Mouse (Mus musculus): Measurements from ENCODE around the gene Rfx1.

Gene Rfx1

GRCm38 (mm10) chr8:84063861-84064610 lies 2.6 kb upstream of the Rfx1 start:
- no peak for DNase-seq (ENCODE audit: low read depth)

GRCm38 (mm10) chr8:84065037-84065436 lies 1.6 kb upstream of the Rfx1 start, which contains the start of gene Gm10643:
Gene Gm10643, minus strand, starts transcription at chr8:84065137.
- DNase-seq (ENCODE audit: low read depth), result no peak

GRCm38 (mm10) chr8:84065457-84066072 lies 1.1 kb upstream of the Rfx1 start:
- DNase-seq (ENCODE audit: low read depth), result no peak

GRCm38 (mm10) chr8:84067047-84067573 lies 476 bp downstream of the Rfx1 start:
- DNase-seq (ENCODE audit: low read depth), result peak; percentile 56

GRCm38 (mm10) chr8:84067911-84068310 lies 1.3 kb downstream of the Rfx1 start:
- no peak for DNase-seq (ENCODE audit: low read depth)

- no peak for DNase-seq (ENCODE audit: low read depth)
These were observed 1.8 kb downstream of the Rfx1 start for GRCm38 (mm10) chr8:84068316-84069035.

GRCm38 (mm10) chr8:84069169-84069568 lies 2.5 kb downstream of the Rfx1 start:
- DNase-seq (ENCODE audit: low read depth), result no peak

- no peak for DNase-seq (ENCODE audit: low read depth)
These were observed 3.1 kb downstream of the Rfx1 start for GRCm38 (mm10) chr8:84069750-84070149.

- DNase-seq (ENCODE audit: low read depth), result no peak
These were observed 3.6 kb downstream of the Rfx1 start for GRCm38 (mm10) chr8:84070241-84070640.

GRCm38 (mm10) chr8:84070667-84071066 lies 4.0 kb downstream of the Rfx1 start:
- peak; percentile 80 for DNase-seq (ENCODE audit: low read depth)

GRCm38 (mm10) chr8:84071921-84072320 lies 5.3 kb downstream of the Rfx1 start:
- DNase-seq (ENCODE audit: low read depth), result peak; percentile 38

- no peak for DNase-seq (ENCODE audit: low read depth)
These were observed 5.7 kb downstream of the Rfx1 start for GRCm38 (mm10) chr8:84072321-84072720.

- no peak for DNase-seq (ENCODE audit: low read depth)
These were observed 6.8 kb downstream of the Rfx1 start for GRCm38 (mm10) chr8:84073230-84073976.

- no peak for DNase-seq (ENCODE audit: low read depth)
These were observed 9.8 kb downstream of the Rfx1 start for GRCm38 (mm10) chr8:84076412-84076811.

GRCm38 (mm10) chr8:84076849-84077248 lies 10.2 kb downstream of the Rfx1 start:
- DNase-seq (ENCODE audit: low read depth), result no peak

GRCm38 (mm10) chr8:84079206-84079605 lies 12.6 kb downstream of the Rfx1 start:
- no peak for DNase-seq (ENCODE audit: low read depth)

- DNase-seq (ENCODE audit: low read depth), result no peak
These were observed 17.2 kb downstream of the Rfx1 start for GRCm38 (mm10) chr8:84083829-84084241.

- DNase-seq (ENCODE audit: low read depth), result no peak
These were observed 17.9 kb downstream of the Rfx1 start for GRCm38 (mm10) chr8:84084341-84085115.

- DNase-seq (ENCODE audit: low read depth), result no peak
These were observed 20.5 kb downstream of the Rfx1 start for GRCm38 (mm10) chr8:84087156-84087555.

GRCm38 (mm10) chr8:84087821-84088220 lies 21.2 kb downstream of the Rfx1 start:
- DNase-seq (ENCODE audit: low read depth), result no peak

- no peak for DNase-seq (ENCODE audit: low read depth)
These were observed 22.6 kb downstream of the Rfx1 start for GRCm38 (mm10) chr8:84089277-84089676.
